Mouse (Mus musculus) bone marrow macrophage, adult 2 months (primary cell): ENCODE data around the gene Vipr1.

ENCODE experiments used
- CTCF ChIP-seq: IDR thresholded peaks from 2 replicates; pipeline ENCODE4 v1.5.1; 2012; ENCODE audit warnings: low read depth, mild to moderate bottlenecking, low read length, moderate library complexity
- POLR2A ChIP-seq: IDR thresholded peaks from 2 replicates; pipeline ENCODE4 v1.6.1; 2012; ENCODE audit warnings: mild to moderate bottlenecking, low read depth, low read length, borderline replicate concordance

DNA sequence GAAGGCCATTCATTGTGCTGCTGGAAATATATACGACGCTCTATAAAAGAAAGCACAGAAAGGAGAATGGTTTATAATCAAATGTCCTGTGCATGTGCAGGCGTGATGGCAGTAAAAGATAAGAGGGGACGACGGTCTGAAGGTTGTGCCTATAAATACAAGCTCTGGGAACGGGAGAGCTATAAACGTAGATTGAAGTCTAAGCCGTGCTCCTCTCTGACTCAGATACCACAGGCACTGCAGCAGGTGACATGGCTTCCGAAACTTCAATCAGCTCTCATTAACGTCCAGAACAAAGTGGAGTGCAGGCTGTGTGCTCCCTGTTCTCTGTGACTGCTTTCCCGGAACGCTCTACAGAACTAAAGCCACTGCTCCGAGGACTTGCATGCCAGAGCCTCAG, 14.6 kb downstream of the Vipr1 start:
- TF ChIP-seq CTCF (no peak), POLR2A (no peak)
